Mouse (Mus musculus) layer of hippocampus, adult 11-12 months (tissue): Measurements from ENCODE around the gene Mbl1.
A peak's percentile ranks its signal among the peaks of the same experiment; 100 is the strongest.

Source experiments
- DNase-seq: peaks from one replicate; pipeline ENCODE4 v3.0.0; 2022; ENCODE audit warnings: low spot score

Mbl1 gene

GRCm38 (mm10) chr14:41151220-41151898 is at the start of gene Mbl1:
Mbl1 (plus strand) TSS chr14:41151458.
- DNase-seq = no peak

GRCm38 (mm10) chr14:41102269-41102668 is 49.0 kb upstream of the Mbl1 start:
- no peak for DNase-seq

GRCm38 (mm10) chr14:41104853-41105444 is 46.3 kb upstream of the Mbl1 start, which contains the start of gene Mat1a:
Mat1a (plus strand) TSS chr14:41105035.
- no peak for DNase-seq

- DNase-seq = no peak
Measured at GRCm38 (mm10) chr14:41111031-41111668, 40.1 kb upstream of the Mbl1 start.

- DNase-seq = no peak
Measured at GRCm38 (mm10) chr14:41112944-41113343, 38.3 kb upstream of the Mbl1 start.

- DNase-seq = no peak
Measured at GRCm38 (mm10) chr14:41116271-41116670, 35.0 kb upstream of the Mbl1 start.

- no peak for DNase-seq
Measured at GRCm38 (mm10) chr14:41124683-41125082, 26.6 kb upstream of the Mbl1 start.

- DNase-seq = peak; percentile 9
Measured at GRCm38 (mm10) chr14:41127997-41128396, 23.3 kb upstream of the Mbl1 start.

- DNase-seq = no peak
Measured at GRCm38 (mm10) chr14:41131540-41131939, 19.7 kb upstream of the Mbl1 start, which contains the start of gene Sftpa1. Sftpa1 (plus strand) TSS chr14:41131782.

- DNase-seq = no peak
Measured at GRCm38 (mm10) chr14:41137006-41137405, 14.3 kb upstream of the Mbl1 start.

GRCm38 (mm10) chr14:41140686-41141085 is 10.6 kb upstream of the Mbl1 start:
- DNase-seq = no peak

- no peak for DNase-seq
Measured at GRCm38 (mm10) chr14:41146035-41146434, 5.2 kb upstream of the Mbl1 start.

GRCm38 (mm10) chr14:41146922-41147321 is 4.3 kb upstream of the Mbl1 start:
- no peak for DNase-seq

- DNase-seq = no peak
Measured at GRCm38 (mm10) chr14:41147356-41147755, 3.9 kb upstream of the Mbl1 start.

GRCm38 (mm10) chr14:41160076-41160475 is 8.8 kb downstream of the Mbl1 start:
- no peak for DNase-seq

- no peak for DNase-seq
Measured at GRCm38 (mm10) chr14:41160743-41161142, 9.5 kb downstream of the Mbl1 start.

- DNase-seq = peak; percentile 22
Measured at GRCm38 (mm10) chr14:41162663-41163062, 11.4 kb downstream of the Mbl1 start.

GRCm38 (mm10) chr14:41167278-41167677 is 16.0 kb downstream of the Mbl1 start:
- DNase-seq = no peak

- DNase-seq = no peak
Measured at GRCm38 (mm10) chr14:41168567-41168966, 17.3 kb downstream of the Mbl1 start.

GRCm38 (mm10) chr14:41170514-41170913 is 19.3 kb downstream of the Mbl1 start:
- no peak for DNase-seq

- no peak for DNase-seq
Measured at GRCm38 (mm10) chr14:41174802-41175201, 23.5 kb downstream of the Mbl1 start.

- no peak for DNase-seq
Measured at GRCm38 (mm10) chr14:41185059-41185821, 34.0 kb downstream of the Mbl1 start, which contains the start of gene Sftpd. Sftpd (minus strand) TSS chr14:41185149.
